Mouse (Mus musculus) monocyte, adult 5-6 weeks (primary cell): ENCODE results near the gene Prrt4. TPM values are rescaled to one million over a fixed set of nuclear protein-coding genes. Genes with fewer than 3 reads are reported as not detected.

Experiments
- ATAC-seq: fragments of 153-309, 156-312 bp; replicated peaks from 2 replicates; pipeline ENCODE4 v1.8.0; 2017; ENCODE audit warnings: mild to moderate bottlenecking; ENCODE audit not compliant: low TSS enrichment, insufficient number of reproducible peaks, severe bottlenecking, poor library complexity, low FRiP score
- total RNA-seq: library from RNA; stranded (forward); fragments of 200-1000, 200-491, 200-594 nt; gene quantifications from 3 replicates; pipeline ENCODE4 v1.2.3, GENCODE M21; 2017

Prrt4 gene
- total RNA-seq, 1 experiment from 2014 or later: not detected

- ATAC-seq: no peak
These were observed 21.1 kb upstream of the Prrt4 start for GRCm38 (mm10) chr6:29200496-29200895.

- no peak for ATAC-seq
These were observed 20.0 kb upstream of the Prrt4 start for GRCm38 (mm10) chr6:29199223-29199855.

GRCm38 (mm10) chr6:29198309-29199222 lies 19.2 kb upstream of the Prrt4 start:
- peak; percentile 75 for ATAC-seq

GRCm38 (mm10) chr6:29195846-29196698 lies 16.7 kb upstream of the Prrt4 start:
- ATAC-seq: no peak

GRCm38 (mm10) chr6:29195146-29195545 lies 15.8 kb upstream of the Prrt4 start:
- no peak for ATAC-seq

GRCm38 (mm10) chr6:29193961-29194750 lies 14.8 kb upstream of the Prrt4 start:
- no peak for ATAC-seq

GRCm38 (mm10) chr6:29187936-29188335 lies 8.6 kb upstream of the Prrt4 start:
- ATAC-seq: no peak

GRCm38 (mm10) chr6:29179843-29180242 lies 459 bp upstream of the Prrt4 start:
- ATAC-seq: no peak

- ATAC-seq: no peak
These were observed 1.2 kb downstream of the Prrt4 start for GRCm38 (mm10) chr6:29177901-29178879.

- ATAC-seq: no peak
These were observed 4.3 kb downstream of the Prrt4 start for GRCm38 (mm10) chr6:29175113-29175512.

GRCm38 (mm10) chr6:29174368-29174767 lies 5.0 kb downstream of the Prrt4 start:
- ATAC-seq: no peak

- ATAC-seq: 0 out of 2 replicates have a peak, but pooled peaks have one; percentile 59
These were observed 8.4 kb downstream of the Prrt4 start for GRCm38 (mm10) chr6:29170952-29171388.

- no peak for ATAC-seq
These were observed 9.1 kb downstream of the Prrt4 start for GRCm38 (mm10) chr6:29170063-29170921.

GRCm38 (mm10) chr6:29169675-29170062 lies 9.7 kb downstream of the Prrt4 start:
- no peak for ATAC-seq

GRCm38 (mm10) chr6:29168871-29169270 lies 10.5 kb downstream of the Prrt4 start:
- no peak for ATAC-seq

- ATAC-seq: no peak
These were observed 13.2 kb downstream of the Prrt4 start for GRCm38 (mm10) chr6:29166196-29166595.
